Mouse (Mus musculus) heart, adult 2 months (tissue): Measurements from ENCODE around the gene Rubcn. TPM values are rescaled to one million over a fixed set of nuclear protein-coding genes. Genes with fewer than 3 reads are reported as not detected.
"Not testable (repeated sequence)": the region's sequence is repeated elsewhere in the genome, so short reads cannot be mapped to it uniquely, and the experiment has no call there.

Source experiments
- DNase-seq, 2 experiments: peaks; one replicate each; pipeline ENCODE4 v3.0.0; 2021
- H3K27ac ChIP-seq: fragments of 200-600 bp; 2 replicates; pipeline ENCODE4 v1.8.1; 2022
- H3K27me3 ChIP-seq: fragments of 200-500 bp; 2 replicates; pipeline ENCODE4 v1.6.1; 2012; ENCODE audit warnings: mild to moderate bottlenecking, low read length, inconsistent platforms, mixed read lengths; ENCODE audit not compliant: control insufficient read depth, insufficient read depth
- H3K36me3 ChIP-seq: fragments of 200-500 bp; 2 replicates; pipeline ENCODE4 v1.6.1; 2012; ENCODE audit warnings: low read length, inconsistent platforms; ENCODE audit not compliant: control insufficient read depth, insufficient read depth
- H3K4me1 ChIP-seq: fragments of 200-500 bp; 2 replicates; pipeline ENCODE4 v1.6.1; 2011; ENCODE audit warnings: low read length; ENCODE audit not compliant: control insufficient read depth, insufficient read depth
- H3K4me3 ChIP-seq: fragments of 200-600 bp; 2 replicates; pipeline ENCODE4 v1.8.1; 2022
- H3K79me2 ChIP-seq: fragments of 200-500 bp; replicated peaks from 2 replicates; pipeline ENCODE4 v1.6.1; 2012; ENCODE audit warnings: mild to moderate bottlenecking, inconsistent platforms, low read length, moderate library complexity, mixed read lengths; ENCODE audit not compliant: control insufficient read depth, insufficient read depth
- H3K9ac ChIP-seq: fragments of 200-500 bp; 2 replicates; pipeline ENCODE4 v1.6.1; 2012; ENCODE audit warnings: low read depth, mild to moderate bottlenecking, control low read depth, inconsistent platforms, low read length, mixed read lengths
- CTCF ChIP-seq: fragments of 200-600 bp; IDR thresholded peaks from 2 replicates; pipeline ENCODE4 v1.8.1; 2022; ENCODE audit warnings: antibody characterized with exemption, mild to moderate bottlenecking, moderate library complexity
- EP300 ChIP-seq: fragments of 200-500 bp; IDR thresholded peaks from 2 replicates; pipeline ENCODE4 v1.6.1; 2011; ENCODE audit warnings: low read depth, low read length, control low read depth; ENCODE audit not compliant: insufficient read depth
- POLR2A ChIP-seq: fragments of 200-500 bp; IDR thresholded peaks from 2 replicates; pipeline ENCODE4 v1.6.1; 2011; ENCODE audit warnings: mild to moderate bottlenecking, low read depth, low read length, control low read depth; ENCODE audit not compliant: insufficient read depth
- WGBS: fragments of 180-500 bp; shearing (Covaris S2); methylation state at CpG from one replicate; pipeline ENCODE4 v1.1.7; 2018; 5-methylcytosine and 5-hydroxymethylcytosine counted together
- intact Hi-C: fragments of 180-260 bp; cut with DNase I; formaldehyde crosslinking; loops from one replicate; pipeline ENCODE4 v1.15.1; 2025
- polyA plus RNA-seq: library from polyadenylated mRNA; depleted of rRNA; stranded (reverse); fragments of >200 nt; gene quantifications from 2 replicates; pipeline ENCODE4 v1.2.3, GENCODE M21; 2012
- total RNA-seq, 2 experiments: library from RNA; stranded (reverse); gene quantifications; 2 replicates each; pipeline ENCODE4 v1.2.3; 2021

Gene Rubcn
- total and polyA plus RNA-seq, 3 experiments = 27.6 to 44.1 (median 30.0) TPM

DNA sequence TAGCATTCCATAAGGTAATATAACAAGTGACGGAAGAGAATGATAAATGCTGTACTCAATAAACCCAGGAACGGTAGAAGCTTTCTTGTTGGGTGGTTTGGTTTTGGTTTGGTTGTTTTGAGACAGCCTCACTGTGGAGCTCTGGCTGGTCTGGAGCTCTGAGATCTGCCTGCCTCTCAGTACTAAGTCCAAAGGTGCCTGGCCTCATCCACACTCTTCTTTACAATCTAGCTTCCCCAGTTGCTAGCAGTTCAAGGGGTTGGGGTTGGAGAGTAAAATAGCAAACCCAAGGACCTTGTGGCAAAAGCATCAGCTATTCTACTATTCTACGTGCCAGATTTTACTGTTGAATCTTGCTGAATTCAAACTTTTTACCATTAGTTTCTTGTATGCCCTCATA is 1.7 kb downstream of the Rubcn start:
- Histone ChIP-seq H3K4me3 (no peak overlapping the region), H3K9ac (no peak overlapping the region), H3K4me1 (peaks cover 3% of the 10 kb centered on the region), H3K27me3 (no peaks in the 10 kb centered on the region), H3K36me3 (peaks cover 6% of the 10 kb centered on the region), H3K79me2 (peaks cover 2% of the 10 kb centered on the region; the same call in 1 of the 2 replicates), H3K27ac (peak overlapping the region; percentile 1; the same call in 1 of the 2 replicates)
- intact Hi-C loops = loop anchor here (2.0 to 5.0 kb wide), 2 partner anchors 39 to 179 kb away; partner anchors contain the start of gene Lrch3
- TF ChIP-seq POLR2A = no peak
- 95% methylated on average over 3 of the region's 3 CpGs for WGBS
- DNase-seq = no peak

DNA sequence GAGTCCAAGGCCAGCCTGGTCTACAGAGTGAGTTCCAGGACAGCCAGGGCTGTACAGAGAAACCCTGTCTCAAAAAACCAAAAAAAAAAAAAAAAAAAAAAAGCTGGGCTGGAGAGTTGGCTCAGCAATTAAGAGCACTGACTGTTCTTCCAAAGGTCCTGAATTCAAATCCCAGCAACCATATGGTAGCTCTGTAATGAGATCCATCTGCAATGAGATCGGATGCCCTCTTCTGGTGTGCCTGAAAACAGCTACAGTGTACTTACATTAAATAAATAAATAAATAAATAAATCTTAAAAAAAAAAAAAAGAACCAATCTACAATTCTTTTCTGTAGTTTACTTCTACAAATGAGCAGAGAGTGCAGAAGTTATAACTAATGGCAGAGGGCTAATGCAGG is 2.3 kb downstream of the Rubcn start:
- intact Hi-C loops = loop anchor here (5.0 kb wide), 1 partner anchor 178 kb away; no protein-coding TSS in a partner anchor
- WGBS = 69% methylated on average over 1 of the region's 1 CpGs
- peak; percentile 24 for TF ChIP-seq CTCF

DNA sequence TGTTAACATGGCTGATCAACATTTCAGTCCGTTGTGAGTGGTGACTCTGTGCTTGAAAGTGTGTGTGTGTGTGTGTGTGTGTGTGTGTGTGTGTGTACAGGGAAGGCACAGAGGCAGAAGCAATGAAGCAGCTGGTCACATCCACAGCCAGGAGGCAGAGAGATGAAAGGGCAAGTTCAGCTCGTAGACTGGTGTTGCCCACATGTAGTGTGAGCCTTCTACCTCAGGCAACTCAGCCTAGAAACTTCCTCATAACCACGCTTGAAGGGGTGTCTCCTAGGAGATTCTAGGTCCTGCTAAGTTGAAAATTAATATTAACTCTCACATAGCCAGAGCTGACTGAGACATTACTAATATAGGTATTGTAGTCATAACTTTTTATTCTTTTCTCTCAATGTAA is 4.2 kb downstream of the Rubcn start:
- WGBS = 64% methylated on average over 3 of the region's 3 CpGs

More for the DNA sequence above, 2.3 kb downstream of the Rubcn start:
- H3K27me3 ChIP-seq, H3K36me3 ChIP-seq, H3K79me2 ChIP-seq, DNase-seq, H3K27ac ChIP-seq, H3K9ac ChIP-seq, H3K4me3 ChIP-seq, H3K4me1 ChIP-seq: not testable (repeated sequence)

GRCm38 (mm10) chr16:32870231-32870630 is 7.3 kb downstream of the Rubcn start:
- intact Hi-C loops = no loop called here
- Histone ChIP-seq H3K9ac (no peak overlapping the region), H3K27ac (no peak overlapping the region)

More for the DNA sequence above, 4.2 kb downstream of the Rubcn start:
- H3K4me1 ChIP-seq = no peaks in the 10 kb centered on the region; the same call in 1 of the 2 replicates
- peaks cover 2% of the 10 kb centered on the region; the same call in 1 of the 2 replicates for H3K79me2 ChIP-seq
- H3K9ac ChIP-seq = no peak overlapping the region
- H3K27me3 ChIP-seq = no peaks in the 10 kb centered on the region
- no peak for DNase-seq
- TF ChIP-seq POLR2A = no peak
- no peak for TF ChIP-seq EP300
- no peak for TF ChIP-seq CTCF
- no peak overlapping the region for H3K27ac ChIP-seq
- H3K36me3 ChIP-seq = no peaks in the 10 kb centered on the region
- intact Hi-C loops = no loop called here
- no peak overlapping the region for H3K4me3 ChIP-seq

DNA sequence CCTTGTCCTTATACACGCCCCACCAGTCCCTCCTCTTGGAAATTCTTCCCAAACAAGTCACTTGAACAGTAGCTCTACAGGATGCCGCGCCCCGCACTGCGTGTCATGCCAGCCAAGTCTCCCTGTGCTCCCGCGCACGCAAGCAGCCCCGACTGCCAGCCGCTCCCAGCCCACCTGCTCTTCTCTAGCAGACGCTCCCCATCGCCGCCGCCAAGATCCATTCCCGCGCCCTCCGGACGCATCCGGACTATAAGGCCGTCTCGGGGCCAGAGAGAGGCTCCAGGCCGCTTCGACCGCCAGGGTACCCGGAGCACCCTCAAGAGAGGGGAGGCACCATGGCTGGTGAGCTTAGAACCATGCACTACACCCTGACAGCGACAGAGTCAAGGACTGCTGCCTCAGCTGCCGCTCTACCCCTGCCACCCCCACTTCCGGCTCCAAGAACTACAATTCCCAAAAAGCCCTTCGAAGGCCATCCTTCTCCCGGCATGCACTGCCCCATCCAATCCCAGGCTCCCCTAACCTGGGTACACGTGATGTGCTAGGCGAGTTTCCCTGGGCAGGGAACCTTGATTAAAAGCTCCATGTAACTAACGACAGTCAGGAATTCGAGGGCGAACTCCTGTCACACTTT is 9.5 kb downstream of the Rubcn start:
- TF ChIP-seq EP300 = peak; percentile 57; the same call in 1 of the 2 replicates
- TF ChIP-seq CTCF = peak; percentile 15; the same call in 1 of the 2 replicates
- TF ChIP-seq POLR2A = peak; percentile 86
- under 1% methylated on average over 35 of the region's 35 CpGs for WGBS
- Histone ChIP-seq H3K4me3 (peak overlapping the region; percentile 93), H3K9ac (peak overlapping the region; percentile 97), H3K79me2 (peaks cover 7% of the 10 kb centered on the region), H3K27me3 (no peaks in the 10 kb centered on the region), H3K27ac (peak overlapping the region; percentile 92), H3K36me3 (peaks cover 8% of the 10 kb centered on the region), H3K4me1 (peaks cover 8% of the 10 kb centered on the region)
- peak; percentile 89 to 93 for DNase-seq
- intact Hi-C loops = loop anchor here (1.0 kb wide), 1 partner anchor 9 kb away; the partner anchor contains the start of genes Fyttd1 and Rubcn

More at GRCm38 (mm10) chr16:32870231-32870630, 7.3 kb downstream of the Rubcn start:
- H3K4me3 ChIP-seq = no peak overlapping the region
- 74% methylated on average over 5 of the region's 5 CpGs for WGBS
- TF ChIP-seq EP300 (no peak), CTCF (no peak), POLR2A (no peak)
- no peaks in the 10 kb centered on the region for H3K27me3 ChIP-seq
- peaks cover 8% of the 10 kb centered on the region for H3K36me3 ChIP-seq
- peaks cover 3% of the 10 kb centered on the region for H3K4me1 ChIP-seq
- no peak for DNase-seq
- peaks cover 4% of the 10 kb centered on the region; the same call in 1 of the 2 replicates for H3K79me2 ChIP-seq

- Histone ChIP-seq H3K4me3 (no peak overlapping the region), H3K36me3 (peaks cover 10% of the 10 kb centered on the region), H3K9ac (no peak overlapping the region), H3K79me2 (peaks cover 7% of the 10 kb centered on the region), H3K27me3 (no peaks in the 10 kb centered on the region), H3K4me1 (peaks cover 8% of the 10 kb centered on the region), H3K27ac (no peak overlapping the region)
- intact Hi-C loops = no loop called here
- no peak for TF ChIP-seq CTCF
- no peak for TF ChIP-seq EP300
- no peak for TF ChIP-seq POLR2A
- WGBS = 78% methylated on average over 5 of the region's 5 CpGs
- DNase-seq = no peak
These were observed 10.9 kb downstream of the Rubcn start for GRCm38 (mm10) chr16:32866713-32867112.
